17 mouse cellular contexts compared by ENCODE assay signal in genomic region chr2:74679596-74679971, GRCm38 (mm10). TPM values are rescaled to one million over a fixed set of nuclear protein-coding genes. Genes with fewer than 3 reads are reported as not detected.
A peak's percentile ranks its signal among the peaks of the same experiment; 100 is the strongest.
DNase-seq lines count a peak whose midpoint lies in the region; ATAC-seq and TF ChIP-seq lines count a peak whose summit lies in the region.
"Had no signal": no experiment of that assay in that cellular context is flagged by ENCODE, and none has a peak within 500 bp of the region (broad histone marks: within the 10 kb centered on the region; RNA-seq: fewer than 3 reads in every experiment).

No protein-coding gene starts in this region.

- no peak overlapping the region for H3K9ac ChIP-seq in heart, embryonic 12.5 days
- H3K9ac ChIP-seq in heart, adult 2 months (ENCODE audit: low read depth, low read length), result no peak overlapping the region
- H3K9ac ChIP-seq in limb, embryonic 12.5 days (replicated peaks), result peak overlapping the region; percentile 99
- no peak overlapping the region for H3K9ac ChIP-seq in forebrain, embryonic 15.5 days (replicated peaks)
- H3K9ac ChIP-seq: midbrain, embryonic 12.5 days had no signal

- DNase-seq in heart, adult 2 months, result no peak
- DNase-seq in urinary bladder, adult 2 months (ENCODE audit: low spot score), result peak; percentile 34
- no peak for DNase-seq in urinary bladder, postnatal 10 days (ENCODE audit: low spot score)
- DNase-seq in thymus, postnatal 36 days, result no peak
- DNase-seq: adrenal gland, postnatal 36 days; B cell, adult 2 months; cerebellum, adult 11-12 months; layer of hippocampus, adult 9-11 months; lung, adult 18-20 months; thymus, adult 2 months had no signal

- no peak for TF ChIP-seq POLR2A in heart, adult 2 months (IDR thresholded peaks at IDR 0.05; ENCODE audit: insufficient read depth, low read depth, low read length)

- no peak overlapping the region for H3K27ac ChIP-seq in heart, embryonic 12.5 days (ENCODE audit: poor library complexity, severe bottlenecking)
- no peak overlapping the region for H3K27ac ChIP-seq in heart, adult 2 months
- H3K27ac ChIP-seq in limb, embryonic 12.5 days, result peak overlapping the region; percentile 98
- H3K27ac ChIP-seq in forebrain, embryonic 15.5 days (replicated peaks), result no peak overlapping the region
- H3K27ac ChIP-seq: midbrain, embryonic 12.5 days had no signal

- peak overlapping the region; percentile 26; the same call in 1 of the 2 replicates for H3K4me2 ChIP-seq in heart, embryonic 12.5 days
- peak overlapping the region; percentile 74 for H3K4me2 ChIP-seq in limb, embryonic 12.5 days
- no peak overlapping the region for H3K4me2 ChIP-seq in forebrain, embryonic 15.5 days (replicated peaks)
- H3K4me2 ChIP-seq: midbrain, embryonic 12.5 days had no signal

- TF ChIP-seq EP300 in heart, adult 2 months (IDR thresholded peaks at IDR 0.05; ENCODE audit: insufficient read depth, low read depth, low read length), result no peak

- H3K36me3 ChIP-seq in heart, embryonic 12.5 days, result no peaks in the 10 kb centered on the region
- H3K36me3 ChIP-seq in heart, adult 2 months (ENCODE audit: control insufficient read depth, insufficient read depth, low read length), result no peaks in the 10 kb centered on the region
- H3K36me3 ChIP-seq in limb, embryonic 12.5 days, result peaks cover 3% of the 10 kb centered on the region; the same call in 1 of the 2 replicates
- H3K36me3 ChIP-seq in forebrain, embryonic 15.5 days, result no peaks in the 10 kb centered on the region
- H3K36me3 ChIP-seq: midbrain, embryonic 12.5 days had no signal

- TF ChIP-seq CTCF in heart, adult 2 months (IDR thresholded peaks at IDR 0.05), result no peak

- no peaks in the 10 kb centered on the region for H3K9me3 ChIP-seq in heart, embryonic 12.5 days (replicated peaks)
- no peaks in the 10 kb centered on the region for H3K9me3 ChIP-seq in limb, embryonic 12.5 days
- no peaks in the 10 kb centered on the region for H3K9me3 ChIP-seq in forebrain, embryonic 15.5 days
- H3K9me3 ChIP-seq: midbrain, embryonic 12.5 days had no signal

- WGBS in heart, embryonic 12.5 days, result 1% methylated on average over 26 of the region's 26 CpGs
- WGBS in heart, adult 2 months, result 2% methylated on average over 26 of the region's 26 CpGs
- under 1% methylated on average over 26 of the region's 26 CpGs for WGBS in limb, embryonic 12.5 days
- WGBS in forebrain, embryonic 15.5 days, result under 1% methylated on average over 26 of the region's 26 CpGs

- H3K4me1 ChIP-seq in heart, embryonic 12.5 days (replicated peaks), result peaks cover 22% of the 10 kb centered on the region
- no peaks in the 10 kb centered on the region for H3K4me1 ChIP-seq in heart, adult 2 months (ENCODE audit: control insufficient read depth, insufficient read depth, low read length)
- peaks cover 48% of the 10 kb centered on the region for H3K4me1 ChIP-seq in limb, embryonic 12.5 days (replicated peaks)
- peaks cover 16% of the 10 kb centered on the region for H3K4me1 ChIP-seq in forebrain, embryonic 15.5 days

- ATAC-seq in heart, embryonic 12.5 days (ENCODE audit: insufficient number of reproducible peaks, low FRiP score), result no peak
- no peak for ATAC-seq in limb, embryonic 12.5 days (ENCODE audit: insufficient number of reproducible peaks, insufficient read depth, low FRiP score, low TSS enrichment, low read depth)
- no peak for ATAC-seq in forebrain, embryonic 15.5 days (replicated peaks)
- ATAC-seq in monocyte, adult 5-6 weeks (replicated peaks; ENCODE audit: insufficient number of reproducible peaks, low FRiP score, low TSS enrichment, poor library complexity, severe bottlenecking), result no peak
- ATAC-seq: Patski had no signal

- H3K79me2 ChIP-seq in heart, adult 2 months (replicated peaks; ENCODE audit: control insufficient read depth, insufficient read depth, low read length), result no peaks in the 10 kb centered on the region

- H3K4me3 ChIP-seq in heart, embryonic 12.5 days, result peak overlapping the region; percentile 9; the same call in 1 of the 2 replicates
- H3K4me3 ChIP-seq in heart, adult 2 months, result no peak overlapping the region
- H3K4me3 ChIP-seq in limb, embryonic 12.5 days (replicated peaks), result peak overlapping the region; percentile 90
- H3K4me3 ChIP-seq in forebrain, embryonic 15.5 days, result no peak overlapping the region
- H3K4me3 ChIP-seq: midbrain, embryonic 12.5 days had no signal

- intact Hi-C loops in heart, adult 2 months (cut with DNase I), result no loop called here

- peaks cover 97% of the 10 kb centered on the region for H3K27me3 ChIP-seq in heart, embryonic 12.5 days (replicated peaks)
- peaks cover 45% of the 10 kb centered on the region for H3K27me3 ChIP-seq in heart, adult 2 months (ENCODE audit: control insufficient read depth, insufficient read depth, low read length)
- H3K27me3 ChIP-seq in limb, embryonic 12.5 days, result peaks cover 68% of the 10 kb centered on the region
- peaks cover 100% of the 10 kb centered on the region for H3K27me3 ChIP-seq in forebrain, embryonic 15.5 days

RNA-seq across cellular contexts. Expression of gene Hoxd11, which starts 0.2 kb away (rescaled TPM):
- polyA plus RNA-seq in heart, embryonic 12.5 days (2016; fragmentation: Nextera tagmentation; extraction: Ambion mirVana), result not detected in 2 replicates
- total RNA-seq in heart, adult 2 months (2021), result not detected
- not detected in 2 replicates for polyA plus RNA-seq in heart, adult 2 months (2012; rRNA removed)
- 8.1 and 8.9 TPM in 2 replicates for polyA plus RNA-seq in urinary bladder, adult 2 months (2012; rRNA removed)
- polyA plus RNA-seq in limb, embryonic 12.5 days (2016; fragmentation: Nextera tagmentation; extraction: Ambion mirVana), result 55.4 and 62.0 TPM in 2 replicates
- not detected in 2 replicates for polyA plus RNA-seq in forebrain, embryonic 15.5 days (2015; fragmentation: Nextera tagmentation; extraction: Ambion mirVana)
- total RNA-seq in monocyte, adult 5-6 weeks (2017), result not detected in 3 replicates
- total RNA-seq: adrenal gland, postnatal 36 days; hematopoietic stem cell, adult 5-6 weeks had no signal
- polyA plus RNA-seq: midbrain, embryonic 12.5 days; Patski; thymus, adult 2 months had no signal

RNA-seq across cellular contexts. Expression of gene Hoxd12, which starts 4.8 kb away (rescaled TPM):
- 0.14 and 0.15 TPM in 2 replicates for polyA plus RNA-seq in heart, embryonic 12.5 days (2016; fragmentation: Nextera tagmentation; extraction: Ambion mirVana)
- total RNA-seq in heart, adult 2 months (2021), result not detected
- polyA plus RNA-seq in heart, adult 2 months (2012; rRNA removed), result not detected in 2 replicates
- 2.3 and 2.6 TPM in 2 replicates for polyA plus RNA-seq in urinary bladder, adult 2 months (2012; rRNA removed)
- 113 and 130 TPM in 2 replicates for polyA plus RNA-seq in limb, embryonic 12.5 days (2016; fragmentation: Nextera tagmentation; extraction: Ambion mirVana)
- not detected in 2 replicates for polyA plus RNA-seq in forebrain, embryonic 15.5 days (2015; fragmentation: Nextera tagmentation; extraction: Ambion mirVana)
- not detected in 3 replicates for total RNA-seq in monocyte, adult 5-6 weeks (2017)
- total RNA-seq: adrenal gland, postnatal 36 days; hematopoietic stem cell, adult 5-6 weeks had no signal
- polyA plus RNA-seq: midbrain, embryonic 12.5 days; Patski; thymus, adult 2 months had no signal

RNA-seq across cellular contexts. Expression of gene Hoxd13, which starts 11.5 kb away (rescaled TPM):
- 0.09 and 0.12 TPM in 2 replicates for polyA plus RNA-seq in heart, embryonic 12.5 days (2016; fragmentation: Nextera tagmentation; extraction: Ambion mirVana)
- total RNA-seq in heart, adult 2 months (2021), result not detected
- polyA plus RNA-seq in heart, adult 2 months (2012; rRNA removed), result not detected in 2 replicates
- polyA plus RNA-seq in urinary bladder, adult 2 months (2012; rRNA removed), result 15.4 and 17.9 TPM in 2 replicates
- polyA plus RNA-seq in limb, embryonic 12.5 days (2016; fragmentation: Nextera tagmentation; extraction: Ambion mirVana), result 81.8 and 88.0 TPM in 2 replicates
- polyA plus RNA-seq in forebrain, embryonic 15.5 days (2015; fragmentation: Nextera tagmentation; extraction: Ambion mirVana), result not detected in 2 replicates
- not detected in 3 replicates for total RNA-seq in monocyte, adult 5-6 weeks (2017)
- total RNA-seq: adrenal gland, postnatal 36 days; hematopoietic stem cell, adult 5-6 weeks had no signal
- polyA plus RNA-seq: midbrain, embryonic 12.5 days; Patski had no signal

RNA-seq across cellular contexts. Expression of gene Hoxd10, which starts 12.1 kb away (rescaled TPM):
- polyA plus RNA-seq in heart, embryonic 12.5 days (2016; fragmentation: Nextera tagmentation; extraction: Ambion mirVana), result 0.10 TPM in 1 of 2 replicates, not detected in the other
- not detected for total RNA-seq in heart, adult 2 months (2021)
- polyA plus RNA-seq in heart, adult 2 months (2012; rRNA removed), result 0.09 TPM in 1 of 2 replicates, not detected in the other
- 13.5 and 14.9 TPM in 2 replicates for polyA plus RNA-seq in urinary bladder, adult 2 months (2012; rRNA removed)
- polyA plus RNA-seq in limb, embryonic 12.5 days (2016; fragmentation: Nextera tagmentation; extraction: Ambion mirVana), result 39.5 and 42.0 TPM in 2 replicates
- not detected in 2 replicates for polyA plus RNA-seq in forebrain, embryonic 15.5 days (2015; fragmentation: Nextera tagmentation; extraction: Ambion mirVana)
- not detected in 3 replicates for total RNA-seq in monocyte, adult 5-6 weeks (2017)
- total RNA-seq: adrenal gland, postnatal 36 days; hematopoietic stem cell, adult 5-6 weeks had no signal
- polyA plus RNA-seq: midbrain, embryonic 12.5 days; thymus, adult 2 months had no signal

RNA-seq across cellular contexts. Expression of gene Hoxd9, which starts 17.9 kb away (rescaled TPM):
- 0.08 TPM in 1 of 2 replicates, not detected in the other for polyA plus RNA-seq in heart, embryonic 12.5 days (2016; fragmentation: Nextera tagmentation; extraction: Ambion mirVana)
- total RNA-seq in heart, adult 2 months (2021), result under 1 TPM; 0.16 to 0.29 TPM
- 0.10 and 0.12 TPM in 2 replicates for polyA plus RNA-seq in heart, adult 2 months (2012; rRNA removed)
- polyA plus RNA-seq in urinary bladder, adult 2 months (2012; rRNA removed), result 9.1 and 12.2 TPM in 2 replicates
- polyA plus RNA-seq in limb, embryonic 12.5 days (2016; fragmentation: Nextera tagmentation; extraction: Ambion mirVana), result 17.8 and 19.2 TPM in 2 replicates
- not detected in 2 replicates for polyA plus RNA-seq in forebrain, embryonic 15.5 days (2015; fragmentation: Nextera tagmentation; extraction: Ambion mirVana)
- total RNA-seq in monocyte, adult 5-6 weeks (2017), result not detected in 3 replicates
- total RNA-seq: hematopoietic stem cell, adult 5-6 weeks had no signal
- polyA plus RNA-seq: midbrain, embryonic 12.5 days had no signal

Comparison
In these comparisons a context has a peak if more than half of its experiments do, and no peak if none do; other contexts are left out.
1. H3K4me3 ChIP-seq: peak in heart, embryonic 12.5 days (single experiment) and limb, embryonic 12.5 days (single experiment); none in heart, adult 2 months (single experiment) and forebrain, embryonic 15.5 days (single experiment).
2. RNA of gene Hoxd12, which starts 4.8 kb away (polyA plus RNA-seq): 113 to 130 TPM in limb, embryonic 12.5 days; 2.3 to 2.6 TPM in urinary bladder, adult 2 months, 0.14 to 0.15 TPM in heart, embryonic 12.5 days, not detected in heart, adult 2 months and not detected in forebrain, embryonic 15.5 days; every median in the first group is over 10 times any median in the second.
3. RNA of gene Hoxd13, which starts 11.5 kb away (polyA plus RNA-seq): 81.8 to 88.0 TPM in limb, embryonic 12.5 days and 15.4 to 17.9 TPM in urinary bladder, adult 2 months; 0.09 to 0.12 TPM in heart, embryonic 12.5 days, not detected in heart, adult 2 months and not detected in forebrain, embryonic 15.5 days; every median in the first group is over 10 times any median in the second.